Mouse (Mus musculus): ENCODE measurements around the gene Rell1.
"Not testable (repeated sequence)": the region's sequence is repeated elsewhere in the genome, so short reads cannot be mapped to it uniquely, and the experiment has no call there.

Rell1 gene

DNA sequence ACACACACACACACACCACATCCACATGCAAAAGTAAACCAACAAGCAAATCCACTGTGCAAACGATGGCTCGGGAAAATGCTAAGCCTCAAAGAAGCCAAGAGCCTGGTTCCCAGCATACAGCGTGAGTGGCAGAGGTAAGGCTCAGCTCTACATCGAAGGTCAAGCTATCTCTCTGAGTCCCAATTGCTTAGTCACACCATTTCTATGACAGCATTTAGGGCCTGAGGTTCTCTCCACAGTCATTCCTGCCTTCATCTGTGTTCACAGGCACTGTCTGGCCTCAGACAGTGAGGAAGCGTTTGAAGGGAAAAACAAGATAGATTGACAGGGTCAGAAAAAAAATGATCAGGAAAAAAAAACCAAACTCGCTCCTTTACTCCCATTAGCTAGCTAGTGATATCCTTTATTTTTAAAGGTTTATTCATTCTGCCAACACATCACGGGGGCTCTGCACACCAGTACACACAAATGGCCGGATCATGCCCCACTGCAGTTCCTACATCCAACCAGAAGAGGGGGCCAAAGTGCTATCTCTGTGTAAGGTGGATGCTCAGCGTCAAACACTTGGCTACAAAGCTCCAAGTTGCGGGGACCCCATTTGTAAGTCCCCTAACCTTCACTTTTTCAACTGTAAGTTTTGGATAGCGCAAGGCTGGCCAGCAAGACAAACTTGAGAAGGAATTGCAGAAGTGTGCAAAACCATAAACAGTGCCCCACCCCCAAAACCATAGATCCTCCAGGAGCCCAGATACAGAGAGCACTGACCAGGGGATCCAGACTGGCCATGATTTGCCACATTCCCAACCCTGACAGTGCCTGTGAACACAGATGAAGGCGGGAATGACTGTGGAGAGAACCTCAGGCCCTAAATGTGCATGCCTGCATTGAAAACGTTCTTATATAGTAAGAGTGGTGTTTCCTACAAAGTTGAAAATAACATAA, 62.3 kb downstream of the Rell1 start:
- peak; percentile 77 to 85 for DNase-seq (ENCODE audit: low read depth in 2 of 2, low spot score in 2 of 2)

DNA sequence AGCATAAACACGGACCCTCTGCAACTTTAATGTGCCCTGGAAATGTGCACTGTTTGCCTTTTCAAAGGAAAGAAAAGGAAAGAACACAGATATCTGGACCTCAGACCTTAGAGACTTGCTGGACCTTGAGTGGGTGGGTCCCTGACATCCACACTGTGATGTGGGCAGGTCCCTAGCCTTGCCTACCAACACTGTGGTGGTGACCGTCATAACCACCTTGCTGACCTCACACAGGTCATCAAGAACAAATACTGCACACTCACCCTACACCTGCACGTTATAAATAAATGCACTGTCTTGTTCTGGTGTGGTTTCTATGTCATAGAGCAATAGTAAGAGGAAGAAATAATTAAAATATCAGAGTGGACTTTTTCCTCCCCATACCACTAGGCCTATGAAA, 65.4 kb downstream of the Rell1 start:
- no peak for DNase-seq (ENCODE audit: low read depth in 2 of 2, low spot score in 2 of 2)

DNA sequence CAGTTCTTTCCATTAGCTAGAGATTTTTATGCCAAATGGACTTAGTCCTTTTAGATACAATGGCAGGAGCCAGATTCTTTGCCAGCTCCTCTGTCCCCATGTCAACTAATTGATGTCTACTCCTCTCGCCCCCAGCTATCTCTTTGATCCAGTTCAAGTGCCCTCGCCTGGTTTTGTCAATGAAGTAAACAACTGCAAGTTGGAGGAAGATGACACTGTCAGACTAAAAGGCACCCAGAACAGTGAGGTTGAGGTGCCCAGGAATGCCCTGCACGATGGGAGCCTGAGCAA, 70.9 kb downstream of the Rell1 start:
- no peak for DNase-seq (ENCODE audit: low read depth in 2 of 2, low spot score in 2 of 2)

DNA sequence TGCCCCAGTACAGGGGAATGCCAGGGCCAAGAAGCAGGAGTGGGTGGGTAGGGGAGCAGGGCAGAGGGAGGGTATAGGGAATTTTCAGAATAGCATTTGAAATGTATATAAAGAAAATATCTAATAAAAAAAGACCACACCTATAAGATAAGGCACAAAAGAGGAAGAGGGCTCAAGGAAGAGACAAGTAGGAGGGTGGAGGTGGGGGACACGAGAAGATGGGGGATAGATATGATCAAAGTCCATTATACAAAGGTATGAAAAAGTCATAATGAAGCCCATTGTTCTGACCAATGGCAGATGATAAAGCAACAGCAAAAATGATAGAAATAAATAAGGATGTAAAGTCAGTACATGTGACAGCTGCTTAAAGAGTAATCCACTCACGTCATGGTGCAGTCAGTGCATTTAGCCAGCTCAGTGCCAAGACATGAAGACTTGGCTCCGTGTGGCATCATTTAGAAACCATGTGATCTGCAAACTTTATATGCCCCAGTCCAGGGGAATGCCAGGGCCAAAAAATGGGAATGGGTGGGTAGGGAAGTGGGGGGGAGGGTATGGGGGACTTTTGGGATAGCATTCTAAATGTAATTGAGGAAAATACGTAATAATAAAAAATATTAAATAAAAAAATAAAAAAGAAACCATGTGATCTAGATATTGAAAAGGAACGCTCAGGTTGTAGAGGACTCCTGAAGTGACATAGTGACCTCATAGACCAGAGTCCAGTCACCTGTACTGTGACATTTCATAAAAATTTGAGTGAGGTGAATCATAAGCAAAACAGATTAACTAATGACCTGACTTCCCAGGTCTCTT, 71.5 kb downstream of the Rell1 start:
- not testable (repeated sequence) for DNase-seq (ENCODE audit: low read depth in 2 of 2, low spot score in 2 of 2)

DNA sequence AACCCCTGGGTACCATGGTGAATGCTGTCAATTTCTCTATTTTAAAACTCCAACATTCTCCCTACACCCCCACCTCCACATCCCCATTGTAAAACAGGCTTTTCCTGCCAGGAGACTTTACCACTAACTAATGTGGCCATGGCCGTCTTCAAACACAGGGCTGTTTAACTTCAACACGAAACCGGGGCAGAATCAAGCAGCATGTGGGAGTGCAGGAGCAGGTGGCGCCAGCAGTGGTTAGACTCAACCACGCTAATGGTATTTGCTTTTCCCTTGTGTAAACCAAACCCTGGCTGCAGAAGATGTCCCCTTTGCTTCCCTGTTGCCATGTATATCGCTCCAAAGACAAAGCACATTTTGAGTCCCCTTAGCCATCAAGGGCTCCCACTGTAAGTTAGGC, 76.8 kb downstream of the Rell1 start:
- DNase-seq (ENCODE audit: low read depth in 2 of 2, low spot score in 2 of 2) = no peak

DNA sequence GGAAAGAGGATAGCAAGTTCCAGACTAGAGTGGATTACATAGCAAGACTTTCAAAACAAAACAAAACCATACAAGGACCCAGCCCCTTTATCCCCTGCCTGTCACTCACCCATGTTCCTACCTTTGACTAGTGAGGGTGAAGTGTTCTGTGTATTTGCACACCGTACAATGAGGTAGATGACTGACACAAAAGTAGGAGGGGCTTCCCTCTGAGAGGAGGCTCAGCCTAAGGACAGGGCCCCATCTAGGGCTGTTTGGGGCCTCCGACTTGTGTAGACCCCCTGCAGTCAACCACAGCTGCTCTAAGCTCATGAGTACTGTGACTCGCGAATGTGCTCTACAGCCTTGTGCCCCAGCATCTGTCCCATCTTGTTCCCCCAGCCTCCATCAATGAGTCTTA, 77.5 kb downstream of the Rell1 start:
- DNase-seq (ENCODE audit: low read depth in 2 of 2, low spot score in 2 of 2) = no peak

DNA sequence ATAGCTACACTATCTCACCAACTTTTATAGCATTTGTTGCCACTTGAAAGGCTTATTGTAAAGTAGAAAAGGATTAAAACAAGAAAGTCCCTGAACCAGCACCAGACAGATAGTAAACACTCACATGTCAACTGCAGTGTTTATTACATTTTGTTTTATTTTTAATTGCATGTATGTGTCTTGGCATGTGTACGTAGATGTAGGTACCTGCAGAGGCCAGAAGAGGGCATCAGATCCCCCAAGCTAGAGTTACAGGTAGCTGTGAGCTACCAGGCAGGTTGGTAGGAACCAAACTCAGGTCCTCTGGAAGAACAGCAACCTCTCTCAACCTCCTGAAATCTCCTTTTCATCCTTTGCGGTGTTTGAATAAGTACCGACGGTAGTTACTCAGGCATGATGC, 81.6 kb downstream of the Rell1 start:
- DNase-seq (ENCODE audit: low read depth in 2 of 2, low spot score in 2 of 2) = no peak

DNA sequence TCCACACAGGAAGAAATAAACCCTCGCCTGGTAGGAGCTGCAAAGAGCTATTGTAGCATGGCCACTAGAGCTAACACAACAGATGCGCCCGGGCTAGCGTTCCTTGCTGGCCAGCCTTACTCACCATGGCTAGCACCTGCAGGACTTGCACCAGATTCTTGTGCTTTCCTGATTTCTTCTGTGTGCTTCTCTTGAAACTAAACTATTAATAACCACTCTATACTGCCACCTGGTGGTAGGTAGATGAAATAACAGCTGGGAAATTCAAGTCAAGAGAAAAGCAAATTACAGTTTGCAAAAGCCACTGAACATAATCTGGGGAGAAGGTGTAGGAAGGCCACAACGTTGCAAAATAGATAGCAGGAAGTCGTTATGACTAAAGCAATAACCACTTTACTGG, 82.0 kb downstream of the Rell1 start:
- peak in 1 of 2 experiments; percentile 19 for DNase-seq (ENCODE audit: low read depth in 2 of 2, low spot score in 2 of 2)

DNA sequence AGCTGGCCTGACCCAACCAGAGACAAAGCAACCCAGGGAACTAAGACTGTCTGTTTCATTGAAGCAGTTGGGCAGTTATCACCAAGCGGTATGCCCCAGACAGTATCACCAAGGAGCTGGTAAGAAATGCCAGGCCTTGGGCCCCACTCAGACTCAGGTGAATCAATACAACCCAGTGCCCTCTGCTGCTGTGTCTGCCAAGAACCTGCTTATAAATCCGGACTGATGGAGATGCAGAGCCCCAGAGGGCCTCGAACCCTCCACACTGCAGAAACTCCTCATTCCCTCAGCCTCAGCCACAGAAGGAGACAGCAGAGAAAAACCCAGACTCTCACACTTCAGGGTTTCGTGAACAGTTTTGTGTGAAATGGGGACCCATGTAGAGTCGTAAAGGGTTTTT, 82.4 kb downstream of the Rell1 start:
- DNase-seq (ENCODE audit: low read depth in 2 of 2, low spot score in 2 of 2) = no peak

DNA sequence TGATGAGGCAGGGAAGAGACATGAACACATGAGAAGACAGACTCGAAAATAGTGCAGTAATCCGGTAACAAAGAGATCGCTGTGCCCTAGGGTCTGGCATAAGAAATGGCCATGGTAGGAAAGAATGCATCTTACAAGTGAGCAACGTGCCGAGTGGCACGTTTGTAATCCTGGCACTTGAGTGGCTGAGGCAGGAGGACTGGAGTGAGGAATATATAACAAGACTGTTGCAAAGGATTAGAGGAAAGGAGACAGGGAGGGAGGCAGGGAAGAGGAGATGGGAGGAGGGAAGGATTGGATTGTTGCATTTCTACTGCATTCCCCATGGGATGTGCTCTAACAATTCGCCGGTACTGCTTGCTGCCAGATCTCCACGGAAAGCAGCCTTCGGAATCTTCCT, 89.7 kb downstream of the Rell1 start:
- DNase-seq (ENCODE audit: low read depth in 2 of 2, low spot score in 2 of 2) = no peak

DNA sequence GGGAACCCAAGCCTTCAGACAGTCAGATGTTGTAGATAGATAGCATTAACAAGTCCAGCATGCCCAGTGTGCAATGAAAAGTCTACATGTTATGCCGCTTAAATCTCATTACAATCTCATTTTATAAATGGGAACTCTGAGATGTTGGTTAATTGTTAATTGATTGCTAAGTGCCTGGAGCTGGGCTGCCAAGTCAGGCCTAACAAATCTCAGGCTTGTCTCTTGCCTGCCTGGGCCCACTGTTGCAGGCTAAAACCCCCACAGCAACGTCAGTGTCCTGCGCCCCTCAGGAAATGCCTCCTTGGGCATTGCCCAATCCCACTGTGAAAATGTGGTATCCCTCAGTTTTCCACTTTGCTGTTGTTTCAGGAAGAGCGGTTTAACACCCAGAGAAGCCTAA, 92.6 kb downstream of the Rell1 start:
- no peak for DNase-seq (ENCODE audit: low read depth in 2 of 2, low spot score in 2 of 2)

DNA sequence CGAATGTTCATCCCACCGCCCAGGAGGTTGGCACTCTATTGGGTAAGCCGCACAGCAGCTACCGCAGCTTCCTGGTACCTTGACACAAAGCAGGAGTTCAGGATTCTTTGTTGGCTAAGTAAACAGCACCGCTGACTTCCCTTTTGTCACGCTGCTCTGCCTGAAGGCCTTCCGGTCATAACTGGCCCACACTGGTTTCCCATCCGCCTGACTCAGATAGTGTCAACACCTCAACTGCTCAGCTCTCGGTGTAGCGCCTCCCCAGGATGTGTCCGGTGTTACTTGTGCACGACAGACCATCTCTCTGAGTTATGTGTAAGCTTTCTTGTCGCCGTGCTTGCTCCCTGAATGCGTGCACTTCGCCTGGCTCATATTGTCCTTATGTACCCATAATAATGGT, 93.8 kb downstream of the Rell1 start:
- no peak for DNase-seq (ENCODE audit: low read depth in 2 of 2, low spot score in 2 of 2)

DNA sequence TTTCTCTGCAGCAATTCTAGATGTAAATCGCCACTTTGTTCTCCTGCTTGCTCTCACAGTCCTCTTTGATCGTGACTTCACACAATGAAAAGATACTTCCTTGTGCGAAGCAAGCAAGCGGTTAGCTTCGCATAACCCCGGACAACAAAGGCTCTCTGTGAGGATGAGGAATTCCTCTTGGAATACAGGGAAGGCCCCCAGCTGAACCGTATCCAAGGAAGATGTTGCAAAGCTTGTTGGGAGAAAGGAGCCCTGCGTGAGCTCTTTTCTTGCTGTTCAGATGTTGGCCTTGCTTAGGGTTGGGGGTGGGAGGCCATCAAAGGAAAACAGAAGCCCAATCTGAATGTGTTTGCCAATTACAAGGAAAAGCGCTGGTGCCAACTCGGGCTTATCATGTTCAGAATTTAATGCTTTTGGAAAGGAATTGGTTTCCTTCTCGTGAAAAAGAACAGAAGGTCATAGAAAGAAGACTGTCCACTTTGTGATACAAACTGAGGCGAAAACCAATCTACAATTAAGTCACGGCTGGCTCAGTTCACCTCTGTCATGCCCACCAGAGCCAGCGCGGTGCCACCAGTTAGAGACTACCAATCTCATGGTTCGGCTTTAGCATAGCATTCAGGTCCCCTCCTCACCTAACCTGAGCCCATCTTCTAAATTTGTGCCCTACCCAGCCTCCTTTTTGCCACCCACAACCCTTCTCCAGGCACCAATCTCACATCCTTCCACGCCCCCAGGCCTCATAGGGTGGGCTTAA, 96.3 kb downstream of the Rell1 start:
- no peak for DNase-seq (ENCODE audit: low read depth in 2 of 2, low spot score in 2 of 2)

DNA sequence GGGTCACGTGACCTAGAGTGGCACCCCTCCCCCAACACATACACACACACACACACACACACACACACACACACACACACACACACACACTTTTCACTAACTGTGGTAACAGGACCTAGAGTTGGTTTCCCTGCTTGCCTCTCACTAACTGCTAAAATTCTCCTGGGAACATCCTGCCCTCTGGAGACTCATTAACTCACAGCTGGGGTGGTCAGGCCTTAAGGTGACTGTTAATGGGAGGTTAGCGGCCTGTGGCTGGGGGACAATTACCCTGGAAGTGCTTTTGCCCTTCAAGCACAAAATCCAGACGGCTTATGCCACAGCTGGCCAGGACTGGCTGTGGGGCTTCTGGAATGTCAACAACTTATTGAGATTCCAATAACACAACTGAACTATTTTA, 101.3 kb downstream of the Rell1 start:
- DNase-seq (ENCODE audit: low read depth in 2 of 2, low spot score in 2 of 2) = no peak

DNA sequence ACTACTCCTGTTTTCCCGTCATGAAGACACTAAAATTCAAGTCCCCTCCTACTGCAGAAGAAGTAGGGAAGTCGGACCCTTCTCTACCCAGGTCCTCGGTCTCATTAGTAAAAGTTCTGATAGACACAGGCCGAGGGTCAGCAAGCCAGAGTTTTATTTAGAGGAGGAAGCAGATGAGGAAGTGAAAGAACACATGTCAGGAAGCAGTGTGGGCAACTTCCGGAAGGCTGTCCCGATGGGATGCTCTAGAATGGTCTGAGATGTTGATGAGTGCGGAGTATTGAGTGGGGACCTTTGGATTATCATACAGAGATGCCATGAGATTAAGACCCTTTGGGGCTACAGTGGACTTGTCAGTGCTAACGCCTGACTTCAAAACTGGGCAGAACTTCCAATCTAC, 109.8 kb downstream of the Rell1 start:
- DNase-seq (ENCODE audit: low read depth in 2 of 2, low spot score in 2 of 2) = no peak
